Mouse (Mus musculus) myocyte (in vitro differentiated cells): ENCODE results near the gene Theg.

ENCODE experiments used
- CEBPB ChIP-seq: IDR thresholded peaks from 2 replicates; pipeline ENCODE4 v1.6.1; 2011; ENCODE audit warnings: mild to moderate bottlenecking, moderate library complexity; ENCODE audit not compliant: poor library complexity, insufficient read depth, severe bottlenecking
- E2F4 ChIP-seq: IDR thresholded peaks from one replicate; pipeline ENCODE4 v1.6.1; 2011; ENCODE audit warnings: mild to moderate bottlenecking, control low read depth, moderate library complexity; ENCODE audit not compliant: insufficient read depth
- MAX ChIP-seq: IDR thresholded peaks from one replicate; pipeline ENCODE4 v1.6.1; 2011; ENCODE audit warnings: low read depth, mild to moderate bottlenecking, control low read depth
- MYOD1 ChIP-seq, 3 experiments: IDR thresholded peaks; one replicate each; pipeline ENCODE4 v1.6.1; 2011; ENCODE audit warnings: control low read depth in 2 of 3, low read depth in 2 of 3, mild to moderate bottlenecking in 2 of 3, moderate library complexity in 1 of 3; ENCODE audit not compliant: insufficient read length in 2 of 3, control insufficient read depth in 1 of 3
- MYOG ChIP-seq, 3 experiments: IDR thresholded peaks; one replicate each; pipeline ENCODE4 v1.6.1; 2011; ENCODE audit warnings: control low read depth in 2 of 3, low read depth in 2 of 3, mild to moderate bottlenecking in 2 of 3; ENCODE audit not compliant: insufficient read length in 2 of 3, control insufficient read depth in 1 of 3, insufficient read depth in 1 of 3
- POLR2A ChIP-seq: IDR thresholded peaks from one replicate; pipeline ENCODE4 v1.6.1; 2011; ENCODE audit warnings: low read depth, mild to moderate bottlenecking, control low read depth, moderate library complexity; ENCODE audit not compliant: insufficient read length
- POLR2AphosphoS2 ChIP-seq: IDR thresholded peaks from one replicate; pipeline ENCODE4 v1.6.1; 2011; ENCODE audit warnings: low read depth, control low read depth; ENCODE audit not compliant: insufficient read length
- USF1 ChIP-seq: IDR thresholded peaks from one replicate; pipeline ENCODE4 v1.6.1; 2011; ENCODE audit warnings: low read depth, mild to moderate bottlenecking, control low read depth, moderate library complexity

- TF ChIP-seq CEBPB (no peak), POLR2A (no peak), POLR2AphosphoS2 (no peak), MYOD1 (IDR thresholded peaks at IDR 0.05; ENCODE audit: control insufficient read depth in 1 of 3, insufficient read length in 2 of 3, low read depth in 2 of 3) (no peak), MAX (no peak), E2F4 (no peak), USF1 (no peak), MYOG (IDR thresholded peaks at IDR 0.05; ENCODE audit: control insufficient read depth in 1 of 3, insufficient read depth in 1 of 3, insufficient read length in 2 of 3, low read depth in 2 of 3) (no peak)
These were observed 59.0 kb downstream of the Theg start for GRCm38 (mm10) chr10:79528081-79528480.
